ENCODE assay signal across 27 mouse cellular contexts in the genomic region with DNA sequence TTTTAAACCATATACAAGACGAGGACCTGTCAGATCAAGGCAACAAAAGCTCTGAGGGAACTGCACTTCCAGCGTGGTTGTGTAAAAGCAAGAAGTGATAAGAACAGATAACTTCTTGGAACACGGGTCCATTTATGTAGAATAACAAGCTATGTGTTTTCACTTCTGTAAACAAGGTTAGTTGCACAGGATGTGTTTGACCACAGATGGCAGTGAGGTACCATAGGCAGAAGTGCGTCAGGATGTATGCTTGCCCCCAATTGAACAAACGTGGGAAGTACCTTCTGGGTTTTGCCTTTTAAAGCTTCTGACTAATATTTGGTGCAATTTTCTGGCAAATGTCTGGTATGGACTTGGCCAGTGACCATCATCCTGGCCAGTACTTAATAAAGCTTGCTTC. TPM values are rescaled to one million over a fixed set of nuclear protein-coding genes. Genes with fewer than 3 reads are reported as not detected.
DNase-seq lines count a peak whose midpoint lies in the region; ATAC-seq and TF ChIP-seq lines count a peak whose summit lies in the region.
"Had no signal": no experiment of that assay in that cellular context is flagged by ENCODE, and none has a peak within 500 bp of the region (broad histone marks: within the 10 kb centered on the region; RNA-seq: fewer than 3 reads in every experiment).

No protein-coding gene starts in this region.

- intact Hi-C loops in heart, adult 2 months (cut with DNase I): loop anchor here (10.0 kb wide), 1 partner anchor 384 kb away; a partner anchor contains a TSS
- intact Hi-C loops in heart, postnatal 25 days (cut with DNase I): no loop called here

- H3K4me1 ChIP-seq in hindbrain, postnatal 0 days (ENCODE audit: insufficient read depth, low read length): no peaks in the 10 kb centered on the region
- H3K4me1 ChIP-seq in hindbrain, embryonic 10.5 days (replicated peaks): 0 out of 2 replicates have a peak, but pooled peaks cover 4% of the 10 kb centered on the region
- peaks cover 1% of the 10 kb centered on the region; the same call in 1 of the 2 replicates for H3K4me1 ChIP-seq in heart, adult 2 months (ENCODE audit: control insufficient read depth, insufficient read depth, low read length)

- no peak overlapping the region for H3K4me3 ChIP-seq in hindbrain, postnatal 0 days (ENCODE audit: low read length)
- H3K4me3 ChIP-seq in hindbrain, embryonic 10.5 days: no peak overlapping the region
- H3K4me3 ChIP-seq in heart, adult 2 months: no peak overlapping the region
- H3K4me3 ChIP-seq: embryonic facial prominence, embryonic 10.5 days; erythroblast, embryonic 14.5 days; forebrain, embryonic 10.5 days; gastrocnemius, adult 2 months; heart, embryonic 13.5 days; hindbrain, embryonic 13.5 days had no signal

- TF ChIP-seq POLR2A in heart, adult 2 months (IDR thresholded peaks at IDR 0.05; ENCODE audit: insufficient read depth, low read depth, low read length): no peak

- ATAC-seq in hindbrain, postnatal 0 days: no peak
- ATAC-seq in common myeloid progenitor, adult 5-6 weeks (replicated peaks; ENCODE audit: low read depth, poor library complexity, severe bottlenecking): peak; percentile 72
- peak; percentile 69 for ATAC-seq in megakaryocyte, adult 5-6 weeks (ENCODE audit: poor library complexity, severe bottlenecking)
- ATAC-seq: forebrain, embryonic 14.5 days had no signal

- H3K9ac ChIP-seq in hindbrain, postnatal 0 days (replicated peaks; ENCODE audit: low read length): no peak overlapping the region
- no peak overlapping the region for H3K9ac ChIP-seq in heart, adult 2 months (ENCODE audit: low read depth, low read length)
- H3K9ac ChIP-seq: heart, embryonic 13.5 days; hindbrain, embryonic 13.5 days had no signal

- H3K9me3 ChIP-seq in hindbrain, postnatal 0 days (ENCODE audit: low read length): no peaks in the 10 kb centered on the region
- H3K9me3 ChIP-seq in hindbrain, embryonic 10.5 days: no peaks in the 10 kb centered on the region
- H3K9me3 ChIP-seq: embryonic facial prominence, embryonic 10.5 days; forebrain, embryonic 10.5 days; G1E; heart, embryonic 13.5 days; hindbrain, embryonic 13.5 days had no signal

- no peak for TF ChIP-seq EP300 in heart, adult 2 months (IDR thresholded peaks at IDR 0.05; ENCODE audit: insufficient read depth, low read depth, low read length)

- WGBS in hindbrain, postnatal 0 days: 81% methylated on average over 5 of the region's 5 CpGs
- WGBS in hindbrain, embryonic 10.5 days: 81% methylated on average over 5 of the region's 5 CpGs
- 54% methylated on average over 5 of the region's 5 CpGs for WGBS in heart, adult 2 months

- no peaks in the 10 kb centered on the region for H3K36me3 ChIP-seq in hindbrain, postnatal 0 days (ENCODE audit: insufficient read depth, low read length)
- H3K36me3 ChIP-seq in hindbrain, embryonic 10.5 days: no peaks in the 10 kb centered on the region
- H3K36me3 ChIP-seq in heart, adult 2 months (ENCODE audit: control insufficient read depth, insufficient read depth, low read length): no peaks in the 10 kb centered on the region
- H3K36me3 ChIP-seq: embryonic facial prominence, embryonic 10.5 days; forebrain, embryonic 10.5 days; G1E; heart, embryonic 13.5 days; hindbrain, embryonic 13.5 days had no signal

- no peak overlapping the region for H3K27ac ChIP-seq in hindbrain, postnatal 0 days
- no peak overlapping the region for H3K27ac ChIP-seq in hindbrain, embryonic 10.5 days
- no peak overlapping the region for H3K27ac ChIP-seq in heart, adult 2 months
- H3K27ac ChIP-seq: embryonic facial prominence, embryonic 10.5 days; forebrain, embryonic 10.5 days; gastrocnemius, adult 2 months; heart, embryonic 13.5 days; hindbrain, embryonic 13.5 days had no signal

- DNase-seq in hindbrain, postnatal 0 days (ENCODE audit: low spot score): no peak
- DNase-seq in hindbrain, embryonic 10.5 days (ENCODE audit: low spot score): no peak
- DNase-seq in urinary bladder, adult 18-20 months (ENCODE audit: low spot score in 2 of 2): no peak
- DNase-seq in right cerebral cortex, postnatal 36 days (ENCODE audit: low spot score in 2 of 2): no peak
- DNase-seq in heart, adult 2 months: no peak
- DNase-seq in heart, postnatal 25 days (ENCODE audit: low spot score): no peak
- DNase-seq: adrenal gland, postnatal 14 days; cerebellum, adult 18-20 months; cerebellum, adult 9-11 months; cerebellum, postnatal 36 days; gastrocnemius, adult 2 months; gastrocnemius, postnatal 25 days; heart, adult 18-20 months; heart, postnatal 4 days; kidney, adult 11 months had no signal

- no peak overlapping the region for H3K4me2 ChIP-seq in hindbrain, postnatal 0 days (ENCODE audit: low read depth, low read length)
- H3K4me2 ChIP-seq: heart, embryonic 13.5 days; hindbrain, embryonic 13.5 days had no signal

- no peaks in the 10 kb centered on the region for H3K27me3 ChIP-seq in hindbrain, postnatal 0 days (ENCODE audit: insufficient read depth, low read length)
- H3K27me3 ChIP-seq in hindbrain, embryonic 10.5 days (ENCODE audit: insufficient read depth, poor library complexity, severe bottlenecking): no peaks in the 10 kb centered on the region
- no peaks in the 10 kb centered on the region for H3K27me3 ChIP-seq in heart, adult 2 months (ENCODE audit: control insufficient read depth, insufficient read depth, low read length)
- H3K27me3 ChIP-seq: heart, embryonic 13.5 days had no signal

- no peaks in the 10 kb centered on the region for H3K79me2 ChIP-seq in heart, adult 2 months (replicated peaks; ENCODE audit: control insufficient read depth, insufficient read depth, low read length)

- 0 out of 2 replicates have a peak, but pooled peaks have one; percentile 1 for TF ChIP-seq CTCF in hindbrain, postnatal 0 days (IDR thresholded peaks at IDR 0.05; ENCODE audit: low read depth)
- TF ChIP-seq CTCF in heart, adult 2 months (IDR thresholded peaks at IDR 0.05): no peak

RNA-seq across cellular contexts. Expression of a gene that starts 7.1 kb away (rescaled TPM):
- total RNA-seq in hindbrain, postnatal 0 days (2014; rRNA removed): not detected in 2 replicates
- polyA plus RNA-seq in hindbrain, postnatal 0 days (2015; fragmentation: Nextera tagmentation; extraction: Ambion mirVana): not detected in 2 replicates
- polyA plus RNA-seq in hindbrain, embryonic 10.5 days (2016; fragmentation: Nextera tagmentation; extraction: Ambion mirVana): not detected in 2 replicates
- not detected in 2 replicates for total RNA-seq in common myeloid progenitor, adult 5-6 weeks (2017)
- not detected in 2 replicates for total RNA-seq in megakaryocyte, adult 5-6 weeks (2015)
- not detected in 2 replicates for total RNA-seq in megakaryocyte, adult 5-6 weeks (2017)
- total RNA-seq in heart, adult 2 months (2021): not detected
- polyA plus RNA-seq in heart, adult 2 months (2012; rRNA removed): not detected in 2 replicates
- not detected for total RNA-seq in heart, postnatal 25 days (2021)
- total RNA-seq: adrenal gland, adult 18-20 months; adrenal gland, postnatal 14 days; G1E; gastrocnemius, adult 2 months; gastrocnemius, postnatal 25 days; heart, adult 18-20 months; heart, postnatal 4 days had no signal
- polyA plus RNA-seq: C2C12; embryonic facial prominence, embryonic 10.5 days; erythroblast, embryonic 14.5 days; forebrain, embryonic 10.5 days; forebrain, embryonic 14.5 days; G1E; heart, embryonic 13.5 days; heart, postnatal 0 days; hindbrain, embryonic 13.5 days had no signal

RNA-seq across cellular contexts. Expression of a gene that starts 10.9 kb away (rescaled TPM):
- total RNA-seq in hindbrain, postnatal 0 days (2014; rRNA removed): 110 TPM in 2 replicates
- 169 and 177 TPM in 2 replicates for polyA plus RNA-seq in hindbrain, postnatal 0 days (2015; fragmentation: Nextera tagmentation; extraction: Ambion mirVana)
- polyA plus RNA-seq in hindbrain, embryonic 10.5 days (2016; fragmentation: Nextera tagmentation; extraction: Ambion mirVana): 126 and 143 TPM in 2 replicates
- total RNA-seq in common myeloid progenitor, adult 5-6 weeks (2017): 165 and 212 TPM in 2 replicates
- 150 and 163 TPM in 2 replicates for total RNA-seq in megakaryocyte, adult 5-6 weeks (2015)
- 174 and 188 TPM in 2 replicates for total RNA-seq in megakaryocyte, adult 5-6 weeks (2017)
- total RNA-seq in heart, adult 2 months (2021): 100 to 1,000 TPM; 105 to 123 TPM
- 38.5 and 59.0 TPM in 2 replicates for polyA plus RNA-seq in heart, adult 2 months (2012; rRNA removed)
- 100 to 1,000 TPM; 125 to 128 TPM for total RNA-seq in heart, postnatal 25 days (2021)

RNA-seq across cellular contexts. Expression of a gene that starts 13.8 kb away (rescaled TPM):
- not detected in 2 replicates for total RNA-seq in hindbrain, postnatal 0 days (2014; rRNA removed)
- polyA plus RNA-seq in hindbrain, postnatal 0 days (2015; fragmentation: Nextera tagmentation; extraction: Ambion mirVana): not detected in 2 replicates
- polyA plus RNA-seq in hindbrain, embryonic 10.5 days (2016; fragmentation: Nextera tagmentation; extraction: Ambion mirVana): not detected in 2 replicates
- not detected in 2 replicates for total RNA-seq in common myeloid progenitor, adult 5-6 weeks (2017)
- not detected in 2 replicates for total RNA-seq in megakaryocyte, adult 5-6 weeks (2015)
- total RNA-seq in megakaryocyte, adult 5-6 weeks (2017): not detected in 2 replicates
- not detected for total RNA-seq in heart, adult 2 months (2021)
- not detected in 2 replicates for polyA plus RNA-seq in heart, adult 2 months (2012; rRNA removed)
- total RNA-seq in heart, postnatal 25 days (2021): not detected
- total RNA-seq: adrenal gland, adult 18-20 months; adrenal gland, postnatal 14 days; gastrocnemius, adult 2 months; gastrocnemius, postnatal 25 days; heart, adult 18-20 months; heart, postnatal 4 days had no signal
- polyA plus RNA-seq: C2C12; embryonic facial prominence, embryonic 10.5 days; erythroblast, embryonic 14.5 days; forebrain, embryonic 14.5 days; G1E; heart, embryonic 13.5 days; heart, postnatal 0 days; hindbrain, embryonic 13.5 days had no signal
